Comparison of ENCODE assay signal across 25 mouse cellular contexts in genomic region chr12:11222566-11222965, GRCm38 (mm10). TPM values are rescaled to one million over a fixed set of nuclear protein-coding genes. Genes with fewer than 3 reads are reported as not detected.
DNase-seq lines count a peak whose midpoint lies in the region; ATAC-seq and TF ChIP-seq lines count a peak whose summit lies in the region.
"Had no signal": no experiment of that assay in that cellular context is flagged by ENCODE, and none has a peak within 500 bp of the region (broad histone marks: within the 10 kb centered on the region; RNA-seq: fewer than 3 reads in every experiment).

No protein-coding gene starts in this region.

- peak; percentile 4 for DNase-seq in heart, postnatal 0 days (ENCODE audit: low spot score)
- DNase-seq in B cell, adult 2 months: peak; percentile 32 to 39
- peak; percentile 80 for DNase-seq in ES-CJ7 (ENCODE audit: low read depth, low spot score)
- DNase-seq in right cerebral cortex, adult 2 months (ENCODE audit: low spot score in 2 of 2): no peak
- no peak for DNase-seq in thymus, adult 18-20 months
- DNase-seq: adrenal gland, adult 8-10 months; cerebellum, adult 8-10 months; lung, adult 18-20 months; right cerebral cortex, adult 18-20 months had no signal

- no peak overlapping the region for H3K4me2 ChIP-seq in heart, postnatal 0 days (ENCODE audit: low read depth, low read length)
- no peak overlapping the region for H3K4me2 ChIP-seq in heart, embryonic 12.5 days
- H3K4me2 ChIP-seq in limb, embryonic 13.5 days (replicated peaks): no peak overlapping the region
- H3K4me2 ChIP-seq: liver, embryonic 11.5 days had no signal

- H3K4me1 ChIP-seq in heart, postnatal 0 days (ENCODE audit: control insufficient read depth, insufficient read depth): peaks cover 28% of the 10 kb centered on the region; the same call in 1 of the 2 replicates
- H3K4me1 ChIP-seq in heart, embryonic 12.5 days (replicated peaks): peaks cover 34% of the 10 kb centered on the region
- H3K4me1 ChIP-seq in limb, embryonic 13.5 days: peaks cover 12% of the 10 kb centered on the region

- H3K4me3 ChIP-seq in heart, postnatal 0 days (ENCODE audit: low read depth, low read length): no peak overlapping the region
- no peak overlapping the region for H3K4me3 ChIP-seq in heart, embryonic 12.5 days
- H3K4me3 ChIP-seq in limb, embryonic 13.5 days: no peak overlapping the region

- WGBS in heart, postnatal 0 days: 71% methylated on average over 3 of the region's 3 CpGs
- 58% methylated on average over 3 of the region's 3 CpGs for WGBS in heart, embryonic 12.5 days
- 62% methylated on average over 3 of the region's 3 CpGs for WGBS in limb, embryonic 13.5 days

- ATAC-seq in heart, postnatal 0 days (ENCODE audit: insufficient read depth, low read depth): no peak
- ATAC-seq in heart, embryonic 12.5 days (ENCODE audit: insufficient number of reproducible peaks, low FRiP score): no peak
- ATAC-seq in limb, embryonic 13.5 days (ENCODE audit: low FRiP score, low read depth): no peak
- ATAC-seq: CD4-positive, CD25-positive, alpha-beta regulatory T cell, adult 4 months had no signal

- 0 out of 2 replicates have a peak overlapping the region, but pooled peaks have one; percentile 76 for H3K27ac ChIP-seq in heart, postnatal 0 days (ENCODE audit: low read depth)
- no peak overlapping the region for H3K27ac ChIP-seq in heart, embryonic 12.5 days (ENCODE audit: poor library complexity, severe bottlenecking)
- H3K27ac ChIP-seq in limb, embryonic 13.5 days: 0 out of 2 replicates have a peak overlapping the region, but pooled peaks have one; percentile 61

- no peaks in the 10 kb centered on the region for H3K9me3 ChIP-seq in heart, postnatal 0 days (replicated peaks; ENCODE audit: control insufficient read depth, low read length)
- H3K9me3 ChIP-seq in heart, embryonic 12.5 days (replicated peaks): no peaks in the 10 kb centered on the region
- H3K9me3 ChIP-seq in limb, embryonic 13.5 days: no peaks in the 10 kb centered on the region

- no peaks in the 10 kb centered on the region for H3K36me3 ChIP-seq in heart, postnatal 0 days (replicated peaks; ENCODE audit: control insufficient read depth, insufficient read depth, low read length)
- no peaks in the 10 kb centered on the region for H3K36me3 ChIP-seq in heart, embryonic 12.5 days
- no peaks in the 10 kb centered on the region for H3K36me3 ChIP-seq in limb, embryonic 13.5 days

- no peak for TF ChIP-seq EP300 in heart, postnatal 0 days (IDR thresholded peaks at IDR 0.05; ENCODE audit: low read depth)

- no peak for TF ChIP-seq CTCF in heart, postnatal 0 days (IDR thresholded peaks at IDR 0.05; ENCODE audit: low read depth)

- no peaks in the 10 kb centered on the region for H3K27me3 ChIP-seq in heart, postnatal 0 days (ENCODE audit: control insufficient read depth, insufficient read depth, low read length)
- H3K27me3 ChIP-seq in heart, embryonic 12.5 days (replicated peaks): no peaks in the 10 kb centered on the region
- H3K27me3 ChIP-seq in limb, embryonic 13.5 days: no peaks in the 10 kb centered on the region

- no peak overlapping the region for H3K9ac ChIP-seq in heart, postnatal 0 days (replicated peaks; ENCODE audit: low read depth, low read length)
- no peak overlapping the region for H3K9ac ChIP-seq in heart, embryonic 12.5 days
- H3K9ac ChIP-seq in limb, embryonic 13.5 days: no peak overlapping the region

RNA-seq across cellular contexts. Expression of gene Msgn1, which starts 13.8 kb away (rescaled TPM):
- not detected in 2 replicates for total RNA-seq in heart, postnatal 0 days (2014; rRNA removed; ENCODE audit: low replicate concordance)
- polyA plus RNA-seq in heart, postnatal 0 days (2015; fragmentation: Nextera tagmentation; extraction: Ambion mirVana): not detected in 2 replicates
- polyA plus RNA-seq in heart, embryonic 12.5 days (2016; fragmentation: Nextera tagmentation; extraction: Ambion mirVana): not detected in 2 replicates
- polyA plus RNA-seq in limb, embryonic 13.5 days (2015; fragmentation: Nextera tagmentation; extraction: Ambion mirVana): not detected in 2 replicates
- total RNA-seq: adrenal gland, adult 8-10 months; common myeloid progenitor, adult 5-6 weeks; gastrocnemius, postnatal 36 days; layer of hippocampus, adult 8-10 months; left cerebral cortex, adult 18-20 months; left cerebral cortex, postnatal 36 days; megakaryocyte-erythroid progenitor cell, adult 5-6 weeks had no signal
- polyA plus RNA-seq: embryonic facial prominence, embryonic 11.5 days; forebrain, embryonic 16.5 days; hindbrain, embryonic 11.5 days; liver, embryonic 11.5 days; neural tube, embryonic 11.5 days; small intestine, adult 2 months; stomach, embryonic 14.5 days had no signal

RNA-seq across cellular contexts. Expression of gene Gen1, which starts 43.0 kb away (rescaled TPM):
- total RNA-seq in heart, postnatal 0 days (2014; rRNA removed; ENCODE audit: low replicate concordance): 1.9 and 4.5 TPM in 2 replicates
- 1.5 and 1.6 TPM in 2 replicates for polyA plus RNA-seq in heart, postnatal 0 days (2015; fragmentation: Nextera tagmentation; extraction: Ambion mirVana)
- polyA plus RNA-seq in heart, embryonic 12.5 days (2016; fragmentation: Nextera tagmentation; extraction: Ambion mirVana): 7.4 and 8.3 TPM in 2 replicates
- 9.6 and 9.9 TPM in 2 replicates for polyA plus RNA-seq in limb, embryonic 13.5 days (2015; fragmentation: Nextera tagmentation; extraction: Ambion mirVana)

RNA-seq across cellular contexts. Expression of gene Smc6, which starts 43.1 kb away (rescaled TPM):
- 12.3 and 16.7 TPM in 2 replicates for total RNA-seq in heart, postnatal 0 days (2014; rRNA removed; ENCODE audit: low replicate concordance)
- 99.8 and 103 TPM in 2 replicates for polyA plus RNA-seq in heart, postnatal 0 days (2015; fragmentation: Nextera tagmentation; extraction: Ambion mirVana)
- 124 and 125 TPM in 2 replicates for polyA plus RNA-seq in heart, embryonic 12.5 days (2016; fragmentation: Nextera tagmentation; extraction: Ambion mirVana)
- polyA plus RNA-seq in limb, embryonic 13.5 days (2015; fragmentation: Nextera tagmentation; extraction: Ambion mirVana): 175 and 181 TPM in 2 replicates

Comparison
In these comparisons a context has a peak if more than half of its experiments do, and no peak if none do; other contexts are left out.
1. DNase-seq: peak in heart, postnatal 0 days (single experiment), B cell, adult 2 months (2 of 2) and ES-CJ7 (single experiment); none in right cerebral cortex, adult 2 months (0 of 2) and thymus, adult 18-20 months (0 of 2).